Mouse (Mus musculus) hindbrain, embryonic 12.5 days (tissue): ENCODE data around the gene Tnfrsf22. TPM values are rescaled to one million over a fixed set of nuclear protein-coding genes. Genes with fewer than 3 reads are reported as not detected.

ENCODE experiments used
- ATAC-seq: fragments of 200-750 bp; cut with Nextera tagmentation; 2 replicates; pipeline ENCODE4 v1.8.0; 2017; ENCODE audit warnings: moderate TSS enrichment; ENCODE audit not compliant: low FRiP score
- H3K27ac ChIP-seq: fragments of 300-500 bp; sonication (generic); 2 replicates; pipeline ENCODE4 v1.5.1; 2016; ENCODE audit warnings: mild to moderate bottlenecking
- H3K27me3 ChIP-seq: fragments of 300-500 bp; sonication (generic); 2 replicates; pipeline ENCODE4 v1.6.1; 2016; ENCODE audit warnings: mild to moderate bottlenecking
- H3K36me3 ChIP-seq: fragments of 300-500 bp; sonication (generic); 2 replicates; pipeline ENCODE4 v1.6.1; 2016; ENCODE audit warnings: mild to moderate bottlenecking
- H3K4me1 ChIP-seq: fragments of 300-500 bp; sonication (generic); 2 replicates; pipeline ENCODE4 v1.6.1; 2016
- H3K4me2 ChIP-seq: fragments of 300-500 bp; sonication (generic); replicated peaks from 2 replicates; pipeline ENCODE4 v1.6.1; 2016; ENCODE audit warnings: mild to moderate bottlenecking
- H3K4me3 ChIP-seq: fragments of 300-500 bp; sonication (generic); 2 replicates; pipeline ENCODE4 v1.5.1; 2016; ENCODE audit warnings: mild to moderate bottlenecking
- H3K9ac ChIP-seq: fragments of 300-500 bp; sonication (generic); 2 replicates; pipeline ENCODE4 v1.6.1; 2016; ENCODE audit warnings: mild to moderate bottlenecking, moderate library complexity
- H3K9me3 ChIP-seq: fragments of 300-500 bp; sonication (generic); replicated peaks from 2 replicates; pipeline ENCODE4 v1.6.1; 2016; ENCODE audit warnings: mild to moderate bottlenecking
- WGBS: fragments of 180-500 bp; shearing (Covaris S2); methylation state at CpG from one replicate; pipeline ENCODE4 v1.1.7; 2016; 5-methylcytosine and 5-hydroxymethylcytosine counted together
- polyA plus RNA-seq: library from polyadenylated mRNA; unstranded; fragments of >200 nt; fragmentation: Nextera tagmentation; extraction: Ambion mirVana; gene quantifications from 2 replicates; pipeline ENCODE4 v1.2.1, GENCODE M21; 2016

Tnfrsf22 gene
- polyA plus RNA-seq, 1 experiment from 2014 or later: 8.3 TPM

GRCm38 (mm10) chr7:143594865-143595264 is 54.6 kb downstream of the Tnfrsf22 start:
- H3K36me3 ChIP-seq: peaks cover 39% of the 10 kb centered on the region
- 84% methylated on average over 5 of the region's 5 CpGs for WGBS
- no peaks in the 10 kb centered on the region for H3K27me3 ChIP-seq
- no peak overlapping the region for H3K27ac ChIP-seq
- no peak overlapping the region for H3K9ac ChIP-seq
- H3K4me3 ChIP-seq: no peak overlapping the region
- no peaks in the 10 kb centered on the region for H3K9me3 ChIP-seq
- ATAC-seq: no peak
- peaks cover 14% of the 10 kb centered on the region for H3K4me1 ChIP-seq
- no peak overlapping the region for H3K4me2 ChIP-seq

DNA sequence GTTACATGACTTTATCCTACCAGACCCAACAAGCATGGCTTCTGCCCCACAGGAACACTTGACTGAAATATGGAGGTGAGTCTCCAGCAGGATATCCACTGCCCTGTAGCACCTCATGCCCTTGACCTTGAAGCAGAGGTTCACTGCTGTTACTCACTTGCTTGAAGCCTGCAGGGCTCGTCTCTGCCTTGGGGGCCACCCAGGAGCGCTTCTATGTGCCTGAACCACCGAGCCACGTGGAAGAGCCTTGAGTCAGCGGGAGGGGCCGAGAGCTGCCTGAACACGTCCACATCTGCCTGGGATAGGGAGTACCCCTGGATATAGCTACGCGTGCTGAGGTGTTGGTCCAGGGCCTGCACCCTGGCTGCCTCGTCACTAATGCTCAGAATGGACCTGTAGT is 57.2 kb downstream of the Tnfrsf22 start:
- H3K4me2 ChIP-seq: no peak overlapping the region
- no peaks in the 10 kb centered on the region for H3K4me1 ChIP-seq
- H3K27me3 ChIP-seq: no peaks in the 10 kb centered on the region
- H3K4me3 ChIP-seq: no peak overlapping the region
- no peak overlapping the region for H3K27ac ChIP-seq
- no peak overlapping the region for H3K9ac ChIP-seq
- H3K36me3 ChIP-seq: peaks cover 55% of the 10 kb centered on the region
- 89% methylated on average over 10 of the region's 10 CpGs for WGBS
- H3K9me3 ChIP-seq: no peaks in the 10 kb centered on the region
- no peak for ATAC-seq

DNA sequence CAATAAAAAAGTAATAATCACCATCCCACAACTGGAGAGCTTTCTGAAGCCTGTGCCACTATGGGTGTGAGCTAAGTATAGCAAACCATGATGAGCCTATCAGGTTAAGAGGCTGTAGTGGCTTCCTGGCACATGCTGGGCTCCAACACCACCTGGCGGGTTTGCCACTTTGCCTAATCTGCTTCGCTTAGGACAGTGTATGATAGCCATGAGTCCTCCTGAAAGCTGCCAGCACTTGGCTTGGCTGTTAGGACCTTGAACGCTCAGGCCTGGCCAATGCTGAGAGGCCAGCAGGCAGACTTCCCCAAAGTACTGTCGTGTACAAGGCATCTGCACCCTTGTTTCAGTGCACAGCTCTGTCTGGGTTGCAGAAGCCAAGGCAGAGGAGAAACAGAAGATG is 61.5 kb downstream of the Tnfrsf22 start:
- Histone ChIP-seq H3K36me3 (peaks cover 89% of the 10 kb centered on the region), H3K4me1 (no peaks in the 10 kb centered on the region), H3K9me3 (no peaks in the 10 kb centered on the region), H3K9ac (no peak overlapping the region), H3K27ac (no peak overlapping the region), H3K4me2 (no peak overlapping the region), H3K27me3 (no peaks in the 10 kb centered on the region), H3K4me3 (no peak overlapping the region)
- ATAC-seq: no peak
- 90% methylated on average over 4 of the region's 4 CpGs for WGBS

- no peaks in the 10 kb centered on the region for H3K27me3 ChIP-seq
- no peak overlapping the region for H3K9ac ChIP-seq
- WGBS: 90% methylated on average over 5 of the region's 5 CpGs
- peaks cover 89% of the 10 kb centered on the region for H3K36me3 ChIP-seq
- no peak overlapping the region for H3K4me2 ChIP-seq
- H3K9me3 ChIP-seq: no peaks in the 10 kb centered on the region
- ATAC-seq: no peak
- H3K4me1 ChIP-seq: no peaks in the 10 kb centered on the region
- H3K4me3 ChIP-seq: no peak overlapping the region
- no peak overlapping the region for H3K27ac ChIP-seq
These were observed 61.9 kb downstream of the Tnfrsf22 start for GRCm38 (mm10) chr7:143587586-143587985.

Other genes with a start within 250 kb of the Tnfrsf22 start
- gene Cdkn1c, start 188.6 kb downstream of the Tnfrsf22 start, polyA plus RNA-seq: 1,001 and 1,276 TPM in 2 replicates
- gene Slc22a18, start 175.9 kb downstream of the Tnfrsf22 start, polyA plus RNA-seq: 0.63 and 0.72 TPM in 2 replicates
- gene Phlda2, start 146.5 kb downstream of the Tnfrsf22 start, polyA plus RNA-seq: 3.3 TPM in 2 replicates
- gene Nap1l4, start 100.6 kb downstream of the Tnfrsf22 start, polyA plus RNA-seq: 321 and 332 TPM in 2 replicates
- gene Cars, start 49.6 kb downstream of the Tnfrsf22 start, polyA plus RNA-seq: 57.1 and 61.6 TPM in 2 replicates
- gene Tnfrsf26, start 20.9 kb downstream of the Tnfrsf22 start, polyA plus RNA-seq: 0.12 and 0.35 TPM in 2 replicates
- gene Tnfrsf23, start 36.2 kb upstream of the Tnfrsf22 start, polyA plus RNA-seq: 0.63 and 0.80 TPM in 2 replicates
- gene Osbpl5, start 107.3 kb upstream of the Tnfrsf22 start, polyA plus RNA-seq: 30.7 and 32.1 TPM in 2 replicates
- not detected in 2 replicates for gene Mrgprg, start 117.3 kb upstream of the Tnfrsf22 start, polyA plus RNA-seq
- 3.0 and 4.2 TPM in 2 replicates for gene Mrgpre, start 134.8 kb upstream of the Tnfrsf22 start, polyA plus RNA-seq
- 9.0 and 9.1 TPM in 2 replicates for gene Nadsyn1, start 173.2 kb upstream of the Tnfrsf22 start, polyA plus RNA-seq
- 64.3 and 64.4 TPM in 2 replicates for gene Dhcr7, start 173.5 kb upstream of the Tnfrsf22 start, polyA plus RNA-seq
- not detected in 2 replicates for gene Gm498, start 217.2 kb upstream of the Tnfrsf22 start, polyA plus RNA-seq